Mouse (Mus musculus) limb, embryonic 10.5 days (tissue): ENCODE results near the gene Hlf. TPM values are rescaled to one million over a fixed set of nuclear protein-coding genes. Genes with fewer than 3 reads are reported as not detected.

Experiments used
- DNase-seq: peaks from one replicate; pipeline ENCODE4 v3.0.0-alpha.2; 2017; ENCODE audit warnings: low spot score
- H3K27ac ChIP-seq: fragments of 300-500 bp; sonication (generic); 2 replicates; pipeline ENCODE4 v1.5.1; 2016; ENCODE audit warnings: mild to moderate bottlenecking
- H3K27me3 ChIP-seq: fragments of 300-500 bp; sonication (generic); 2 replicates; pipeline ENCODE4 v1.6.1; 2016; ENCODE audit warnings: low read depth, mild to moderate bottlenecking; ENCODE audit not compliant: poor library complexity, severe bottlenecking
- H3K36me3 ChIP-seq: fragments of 300-500 bp; sonication (generic); 2 replicates; pipeline ENCODE4 v1.6.1; 2016; ENCODE audit warnings: mild to moderate bottlenecking, moderate library complexity
- H3K4me1 ChIP-seq: fragments of 300-500 bp; sonication (generic); 2 replicates; pipeline ENCODE4 v1.6.1; 2016
- H3K4me3 ChIP-seq: fragments of 300-500 bp; sonication (generic); 2 replicates; pipeline ENCODE4 v1.5.1; 2016; ENCODE audit warnings: mild to moderate bottlenecking, moderate library complexity
- H3K9me3 ChIP-seq: fragments of 300-500 bp; sonication (generic); replicated peaks from 2 replicates; pipeline ENCODE4 v1.6.1; 2016; ENCODE audit warnings: mild to moderate bottlenecking
- WGBS: fragments of 180-500 bp; shearing (Covaris S2); methylation state at CpG from one replicate; pipeline ENCODE4 v1.1.7; 2016; 5-methylcytosine and 5-hydroxymethylcytosine counted together
- polyA plus RNA-seq: library from polyadenylated mRNA; unstranded; fragments of >200 nt; fragmentation: Nextera tagmentation; extraction: Ambion mirVana; gene quantifications from 2 replicates; pipeline ENCODE4 v1.2.1, GENCODE M21; 2016

Gene Hlf
- polyA plus RNA-seq, 1 experiment from 2014 or later: 0.21 TPM

- Histone ChIP-seq H3K36me3 (no peaks in the 10 kb centered on the region), H3K27me3 (no peaks in the 10 kb centered on the region), H3K27ac (peak overlapping the region; percentile 4; the same call in 1 of the 2 replicates), H3K9me3 (no peaks in the 10 kb centered on the region), H3K4me1 (no peaks in the 10 kb centered on the region; the same call in 1 of the 2 replicates), H3K4me3 (no peak overlapping the region)
- DNase-seq: no peak
- WGBS: 84% methylated on average over 13 of the region's 13 CpGs
Observed at GRCm38 (mm10) chr11:90347667-90348459, 42.8 kb downstream of the Hlf start.

GRCm38 (mm10) chr11:90345746-90346145, 44.9 kb downstream of the Hlf start:
- 94% methylated on average over 11 of the region's 11 CpGs for WGBS
- Histone ChIP-seq H3K9me3 (no peaks in the 10 kb centered on the region), H3K27me3 (no peaks in the 10 kb centered on the region), H3K4me1 (no peaks in the 10 kb centered on the region; the same call in 1 of the 2 replicates), H3K36me3 (no peaks in the 10 kb centered on the region), H3K27ac (no peak overlapping the region), H3K4me3 (no peak overlapping the region)
- DNase-seq: no peak

GRCm38 (mm10) chr11:90342858-90343257, 47.8 kb downstream of the Hlf start:
- Histone ChIP-seq H3K27me3 (no peaks in the 10 kb centered on the region), H3K4me1 (no peaks in the 10 kb centered on the region; the same call in 1 of the 2 replicates), H3K36me3 (no peaks in the 10 kb centered on the region), H3K4me3 (no peak overlapping the region), H3K9me3 (no peaks in the 10 kb centered on the region), H3K27ac (no peak overlapping the region)
- WGBS: 95% methylated on average over 5 of the region's 5 CpGs
- DNase-seq: no peak

- WGBS: 86% methylated on average over 5 of the region's 5 CpGs
- no peak for DNase-seq
- no peaks in the 10 kb centered on the region for H3K9me3 ChIP-seq
- no peaks in the 10 kb centered on the region for H3K36me3 ChIP-seq
- H3K4me3 ChIP-seq: no peak overlapping the region
- H3K27me3 ChIP-seq: no peaks in the 10 kb centered on the region
- H3K27ac ChIP-seq: no peak overlapping the region
- no peaks in the 10 kb centered on the region for H3K4me1 ChIP-seq
Observed at GRCm38 (mm10) chr11:90342267-90342666, 48.4 kb downstream of the Hlf start.

- H3K27me3 ChIP-seq: no peaks in the 10 kb centered on the region
- no peaks in the 10 kb centered on the region for H3K9me3 ChIP-seq
- H3K27ac ChIP-seq: no peak overlapping the region
- WGBS: 93% methylated on average over 13 of the region's 13 CpGs
- no peak overlapping the region for H3K4me3 ChIP-seq
- no peaks in the 10 kb centered on the region for H3K4me1 ChIP-seq
- no peaks in the 10 kb centered on the region for H3K36me3 ChIP-seq
- DNase-seq: no peak
Observed at GRCm38 (mm10) chr11:90340836-90341235, 49.9 kb downstream of the Hlf start.

- no peak for DNase-seq
- no peaks in the 10 kb centered on the region for H3K27me3 ChIP-seq
- H3K36me3 ChIP-seq: no peaks in the 10 kb centered on the region
- no peaks in the 10 kb centered on the region for H3K9me3 ChIP-seq
- no peak overlapping the region for H3K27ac ChIP-seq
- WGBS: 85% methylated on average over 1 of the region's 1 CpGs
- H3K4me3 ChIP-seq: no peak overlapping the region
- no peaks in the 10 kb centered on the region for H3K4me1 ChIP-seq
Observed at GRCm38 (mm10) chr11:90334816-90335215, 55.9 kb downstream of the Hlf start.

GRCm38 (mm10) chr11:90332737-90333136, 58.0 kb downstream of the Hlf start:
- Histone ChIP-seq H3K27ac (no peak overlapping the region), H3K4me1 (no peaks in the 10 kb centered on the region), H3K4me3 (no peak overlapping the region), H3K9me3 (no peaks in the 10 kb centered on the region), H3K36me3 (no peaks in the 10 kb centered on the region), H3K27me3 (no peaks in the 10 kb centered on the region)
- WGBS: 84% methylated on average over 4 of the region's 4 CpGs
- DNase-seq: no peak

GRCm38 (mm10) chr11:90330202-90330694, 60.4 kb downstream of the Hlf start:
- no peak overlapping the region for H3K27ac ChIP-seq
- H3K27me3 ChIP-seq: no peaks in the 10 kb centered on the region
- WGBS: 90% methylated on average over 9 of the region's 9 CpGs

GRCm38 (mm10) chr11:90326836-90327235, 63.9 kb downstream of the Hlf start:
- H3K36me3 ChIP-seq: no peaks in the 10 kb centered on the region
- H3K27ac ChIP-seq: no peak overlapping the region
- no peak for DNase-seq
- H3K4me1 ChIP-seq: no peaks in the 10 kb centered on the region
- H3K4me3 ChIP-seq: no peak overlapping the region
- no peaks in the 10 kb centered on the region for H3K27me3 ChIP-seq
- no peaks in the 10 kb centered on the region for H3K9me3 ChIP-seq
- 73% methylated on average over 1 of the region's 1 CpGs for WGBS

More at GRCm38 (mm10) chr11:90330202-90330694, 60.4 kb downstream of the Hlf start:
- Histone ChIP-seq H3K36me3 (no peaks in the 10 kb centered on the region), H3K9me3 (no peaks in the 10 kb centered on the region), H3K4me3 (no peak overlapping the region), H3K4me1 (no peaks in the 10 kb centered on the region)
- DNase-seq: no peak

- Histone ChIP-seq H3K9me3 (no peaks in the 10 kb centered on the region), H3K4me1 (no peaks in the 10 kb centered on the region), H3K27ac (no peak overlapping the region), H3K36me3 (no peaks in the 10 kb centered on the region), H3K4me3 (no peak overlapping the region), H3K27me3 (no peaks in the 10 kb centered on the region)
- 91% methylated on average over 5 of the region's 5 CpGs for WGBS
- no peak for DNase-seq
Observed at GRCm38 (mm10) chr11:90326146-90326545, 64.5 kb downstream of the Hlf start.

- WGBS: 89% methylated on average over 3 of the region's 3 CpGs
- Histone ChIP-seq H3K9me3 (no peaks in the 10 kb centered on the region), H3K36me3 (no peaks in the 10 kb centered on the region), H3K27me3 (no peaks in the 10 kb centered on the region), H3K27ac (no peak overlapping the region), H3K4me3 (no peak overlapping the region), H3K4me1 (no peaks in the 10 kb centered on the region)
- no peak for DNase-seq
Observed at GRCm38 (mm10) chr11:90324597-90324996, 66.1 kb downstream of the Hlf start.

- 75% methylated on average over 7 of the region's 7 CpGs for WGBS
- no peak for DNase-seq
- H3K9me3 ChIP-seq: no peaks in the 10 kb centered on the region
- no peak overlapping the region for H3K4me3 ChIP-seq
- H3K27me3 ChIP-seq: no peaks in the 10 kb centered on the region
- no peak overlapping the region for H3K27ac ChIP-seq
- H3K4me1 ChIP-seq: no peaks in the 10 kb centered on the region
- H3K36me3 ChIP-seq: no peaks in the 10 kb centered on the region
Observed at GRCm38 (mm10) chr11:90320922-90321321, 69.8 kb downstream of the Hlf start.

GRCm38 (mm10) chr11:90317482-90317881, 73.2 kb downstream of the Hlf start:
- 32% methylated on average over 4 of the region's 4 CpGs for WGBS

More at GRCm38 (mm10) chr11:90317482-90317881, 73.2 kb downstream of the Hlf start:
- Histone ChIP-seq H3K4me1 (no peaks in the 10 kb centered on the region), H3K36me3 (no peaks in the 10 kb centered on the region), H3K4me3 (no peak overlapping the region), H3K27me3 (no peaks in the 10 kb centered on the region), H3K27ac (no peak overlapping the region), H3K9me3 (no peaks in the 10 kb centered on the region)
- peak; percentile 37 for DNase-seq
